Mouse (Mus musculus) urinary bladder, postnatal 14 days (tissue): ENCODE results near the gene Ces1e.
"Not testable (repeated sequence)": the region's sequence is repeated elsewhere in the genome, so short reads cannot be mapped to it uniquely, and the experiment has no call there.

Experiments
- DNase-seq: peaks from one replicate; pipeline ENCODE4 v3.0.0; 2021; ENCODE audit warnings: low spot score

The Ces1e gene

DNA sequence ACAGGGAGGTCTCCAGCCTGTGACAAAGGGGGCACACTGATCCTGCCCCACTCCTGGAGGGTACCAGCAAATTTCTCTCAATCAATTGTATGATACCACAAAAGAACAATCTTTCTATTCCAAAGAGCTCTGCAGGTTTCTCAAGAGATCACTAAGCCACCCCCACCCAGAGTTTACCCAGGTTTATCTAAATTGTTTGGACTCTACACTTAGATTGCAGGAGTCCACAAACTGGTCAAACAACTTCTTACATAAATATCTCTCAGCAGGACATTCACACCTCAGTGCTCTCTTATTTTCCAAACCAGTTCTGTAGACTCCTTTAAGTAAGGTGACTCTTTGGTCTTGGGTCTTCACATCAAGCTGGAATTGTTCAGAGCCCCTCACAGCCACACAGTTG is at the start of gene Ces1e:
Gene Ces1e (minus strand): TSS at position 174 of the 400 bp plus-strand sequence.
- peak; percentile 4 for DNase-seq

- no peak for DNase-seq
Measured at GRCm38 (mm10) chr8:93278176-93278805, 48.9 kb upstream of the Ces1e start.

GRCm38 (mm10) chr8:93274609-93275008 is 45.2 kb upstream of the Ces1e start:
- DNase-seq = no peak

DNA sequence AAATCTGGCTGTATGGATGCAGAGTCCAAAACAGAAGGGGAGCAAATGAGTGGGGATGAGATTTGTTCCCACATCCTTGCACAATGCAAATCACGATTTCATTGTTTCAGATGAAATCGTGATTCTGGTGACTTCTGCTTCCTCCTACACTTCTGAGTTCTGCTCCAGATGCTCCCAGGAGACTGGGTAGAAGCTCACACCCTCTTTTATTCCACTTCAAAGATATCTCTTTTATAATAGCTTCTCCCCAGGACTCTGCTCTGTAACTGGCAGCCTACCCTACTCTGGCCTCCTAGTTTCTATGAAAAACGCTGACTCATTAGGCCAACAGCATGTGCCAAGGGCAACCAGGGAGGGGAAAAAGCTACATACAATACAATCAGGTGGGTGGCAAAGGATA is 43.9 kb upstream of the Ces1e start:
- DNase-seq = no peak

- DNase-seq = no peak
Measured at GRCm38 (mm10) chr8:93272686-93273085, 43.3 kb upstream of the Ces1e start.

DNA sequence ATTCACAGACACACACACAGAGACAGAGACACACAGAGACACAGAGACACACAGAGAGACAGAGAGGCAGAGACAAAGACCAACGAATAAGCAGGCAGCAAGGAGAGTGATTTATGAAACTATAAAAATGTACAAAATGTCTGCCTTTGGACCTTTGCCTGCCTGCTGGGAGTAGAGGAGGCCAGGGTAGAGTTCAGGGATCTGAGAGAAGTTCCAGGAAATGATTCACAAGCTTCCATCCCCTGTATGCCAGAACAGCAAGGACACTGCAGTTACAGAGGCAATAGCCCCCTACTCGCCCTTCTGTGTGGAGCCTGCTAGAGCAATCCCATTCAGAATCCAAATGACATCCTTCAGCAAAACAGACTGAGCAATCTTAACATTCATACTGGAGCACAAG is 32.0 kb upstream of the Ces1e start:
- DNase-seq = no peak

- DNase-seq = no peak
Measured at GRCm38 (mm10) chr8:93252400-93252925, 23.0 kb upstream of the Ces1e start.

- DNase-seq = no peak
Measured at GRCm38 (mm10) chr8:93246057-93246456, 16.6 kb upstream of the Ces1e start.

- no peak for DNase-seq
Measured at GRCm38 (mm10) chr8:93239884-93240283, 10.5 kb upstream of the Ces1e start.

DNA sequence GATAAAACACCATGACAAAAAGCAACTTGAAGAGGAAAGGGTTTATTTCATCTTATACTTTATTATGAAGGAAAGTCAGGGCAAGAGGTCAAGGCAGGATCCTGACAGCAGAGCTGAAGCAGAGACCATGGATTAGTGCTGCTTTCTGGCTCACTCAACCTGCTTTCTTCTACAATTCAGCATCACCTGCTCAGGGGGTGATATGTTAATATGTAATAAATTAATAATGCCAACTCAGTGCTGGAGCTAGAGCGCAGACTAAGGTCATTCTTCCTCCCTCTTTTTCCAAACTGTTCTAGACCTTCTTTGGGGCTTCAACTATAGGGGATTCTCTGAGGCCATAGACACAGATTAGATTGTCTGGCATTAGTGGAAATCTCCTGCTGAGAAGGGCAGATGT is 6.3 kb upstream of the Ces1e start:
- DNase-seq = no peak

DNA sequence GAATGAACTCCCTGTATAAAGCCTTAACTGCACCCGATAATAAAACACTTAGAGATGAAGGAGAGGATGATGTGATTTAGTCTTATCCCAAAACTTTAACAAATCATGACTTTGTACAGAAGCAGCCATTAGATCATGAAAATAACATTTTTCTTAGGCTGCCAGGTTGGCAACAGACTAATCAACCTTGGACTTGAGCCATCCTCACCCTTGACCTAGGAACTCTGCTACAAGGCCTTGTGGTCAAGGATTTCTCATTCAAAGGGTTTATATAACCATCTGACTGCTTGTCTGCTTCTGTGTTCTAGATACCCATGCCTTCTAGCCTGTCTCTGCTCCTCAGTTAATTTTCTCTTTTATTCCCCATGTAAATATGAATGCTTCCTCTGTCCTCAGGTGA is 5.3 kb upstream of the Ces1e start:
- no peak for DNase-seq

DNA sequence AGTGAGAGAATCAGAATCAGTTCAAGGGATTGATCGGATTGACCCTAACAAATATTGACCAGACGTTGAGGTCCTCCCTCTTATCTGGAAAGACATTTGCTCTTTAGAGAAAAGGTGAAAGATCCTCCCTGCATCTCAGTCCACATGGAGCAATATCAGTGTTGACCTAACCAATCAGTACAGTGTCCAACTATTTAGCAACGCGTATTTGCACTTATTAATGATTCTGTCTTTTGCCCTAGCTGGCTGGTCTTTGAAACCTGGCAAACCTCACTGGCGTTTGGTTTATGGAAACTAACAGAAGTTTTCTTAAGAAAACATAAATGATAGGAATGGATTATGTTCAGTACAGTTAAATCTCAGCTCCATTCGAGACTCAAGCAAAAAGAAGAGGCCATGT is 4.6 kb upstream of the Ces1e start:
- DNase-seq = no peak

GRCm38 (mm10) chr8:93228673-93229370 is 597 bp downstream of the Ces1e start:
- peak; percentile 24 for DNase-seq

DNA sequence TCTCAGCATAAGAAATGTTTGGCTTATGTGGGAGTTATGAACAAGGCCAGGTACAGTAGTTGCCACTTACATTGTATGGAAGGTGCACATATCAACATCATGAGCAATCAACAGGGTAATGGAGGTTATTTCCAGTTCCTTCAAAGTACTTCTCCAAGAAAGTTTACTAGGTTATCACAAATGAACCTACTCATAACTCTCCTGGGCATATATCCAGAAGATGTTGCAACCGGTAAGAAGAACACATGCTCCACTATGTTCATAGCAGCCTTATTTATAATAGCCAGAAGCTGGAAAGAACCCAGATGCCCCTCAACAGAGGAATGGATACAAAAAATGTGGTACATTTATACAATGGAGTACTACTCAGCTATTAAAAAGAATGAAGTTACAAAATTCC is 2.9 kb downstream of the Ces1e start:
- DNase-seq = not testable (repeated sequence)

DNA sequence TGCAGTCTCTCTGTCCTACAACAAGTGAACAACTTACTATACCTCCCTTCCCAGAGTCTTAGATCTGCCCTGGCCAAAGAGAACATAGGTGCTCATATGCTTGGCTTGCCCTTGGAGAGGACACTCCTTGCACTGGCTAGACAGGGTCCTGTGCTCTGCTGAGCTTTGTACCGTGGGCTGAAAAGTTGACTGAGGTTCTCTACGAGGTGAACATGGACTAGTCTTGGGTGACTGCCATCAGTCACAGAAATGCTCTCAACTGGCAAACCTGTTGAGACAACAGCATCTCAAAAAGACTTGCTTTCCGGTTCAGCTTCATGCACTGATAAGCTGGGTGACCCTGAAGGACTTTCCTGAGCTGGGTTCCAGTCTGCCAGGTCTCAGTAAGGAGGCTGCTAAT is 7.5 kb downstream of the Ces1e start:
- no peak for DNase-seq

DNA sequence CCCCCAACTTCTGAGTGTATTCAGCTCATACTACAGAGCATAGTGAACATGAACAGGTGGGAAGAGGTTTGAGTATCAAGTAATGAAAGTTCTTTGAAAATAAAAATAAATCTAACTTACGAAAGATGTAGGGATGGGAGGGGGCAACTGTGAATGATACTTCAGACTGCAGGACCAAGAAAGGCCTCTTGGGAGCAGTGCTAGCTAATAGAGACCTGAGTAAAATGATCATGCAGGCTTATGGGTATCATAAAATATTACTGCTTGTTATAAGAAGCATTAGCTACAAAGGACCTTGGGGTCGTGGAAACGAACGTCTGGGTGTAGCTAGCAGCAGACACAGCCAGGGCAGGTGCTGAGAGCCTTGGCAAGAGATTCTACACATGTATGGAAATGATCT is 11.6 kb downstream of the Ces1e start:
- DNase-seq = no peak

- DNase-seq = no peak
Measured at GRCm38 (mm10) chr8:93217375-93217774, 12.0 kb downstream of the Ces1e start.

GRCm38 (mm10) chr8:93211091-93211490 is 18.3 kb downstream of the Ces1e start:
- no peak for DNase-seq

- DNase-seq = not testable (repeated sequence)
Measured at GRCm38 (mm10) chr8:93199146-93199545, 30.3 kb downstream of the Ces1e start.

DNA sequence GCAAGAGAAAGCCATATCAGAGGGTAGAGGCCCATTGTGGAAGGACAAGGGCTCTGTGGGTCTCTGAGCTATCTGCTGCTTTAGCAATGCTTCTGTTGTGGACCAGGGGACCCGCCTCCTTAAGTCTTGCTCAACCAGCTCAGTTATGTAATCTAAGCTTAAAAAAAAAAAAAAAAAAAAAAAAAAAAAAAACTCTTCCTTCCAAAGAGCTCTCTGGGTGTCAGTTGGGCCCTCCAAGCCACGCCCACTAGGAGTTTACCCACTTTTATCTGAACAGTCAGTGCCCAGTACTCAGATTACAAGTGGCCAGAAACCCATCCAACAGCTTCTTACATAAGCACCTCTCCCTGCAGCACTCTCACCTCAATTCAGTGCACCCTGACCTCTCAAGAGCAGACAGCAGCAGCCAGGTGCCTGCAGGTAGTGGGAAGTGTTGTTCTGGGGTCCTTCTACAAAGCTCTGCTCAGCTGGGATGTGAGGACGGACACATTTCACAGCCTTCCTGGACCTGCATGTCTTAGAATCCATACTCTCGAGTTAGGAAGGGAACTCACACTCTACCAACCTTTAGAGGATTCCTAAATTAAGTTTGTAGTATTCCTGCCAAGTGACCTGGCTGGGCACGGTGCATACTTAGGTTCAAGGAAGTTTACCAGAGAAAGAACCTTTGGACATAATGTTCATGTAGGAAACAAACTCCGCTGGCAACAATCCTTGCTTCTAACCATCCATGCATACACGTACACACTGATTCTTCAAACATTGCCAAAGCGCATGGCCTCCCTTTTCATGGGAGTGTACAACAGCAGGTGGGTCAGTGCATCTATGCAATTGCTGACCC is 31.5 kb downstream of the Ces1e start, which contains the start of gene Ces1d:
Gene Ces1d (minus strand): TSS at position 154 of the 841 bp plus-strand sequence.
- DNase-seq = peak; percentile 61

DNA sequence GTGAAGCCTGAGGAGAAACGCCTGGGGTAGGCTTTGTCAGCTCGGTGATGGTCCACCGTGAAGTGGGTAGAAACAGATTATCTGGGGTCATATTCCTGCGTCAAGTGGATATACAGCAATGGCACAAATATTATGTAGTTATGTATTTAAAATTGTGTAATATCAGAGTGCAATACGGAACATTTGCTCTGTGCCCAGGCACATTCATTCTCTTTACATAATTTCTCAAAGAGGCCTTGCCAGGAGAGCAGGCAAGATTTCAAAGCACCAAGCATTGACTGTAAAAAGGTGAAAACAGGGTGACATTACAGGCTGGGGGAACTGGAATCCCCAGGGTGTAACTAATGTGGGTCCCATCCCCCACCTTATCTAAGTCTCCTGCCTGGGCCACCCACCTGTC is 33.0 kb downstream of the Ces1e start:
- DNase-seq = no peak

GRCm38 (mm10) chr8:93180581-93181129 is 48.8 kb downstream of the Ces1e start:
- no peak for DNase-seq
